21 mouse cellular contexts compared by ENCODE assay signal in genomic region chr10:84393881-84394280, GRCm38 (mm10). TPM values are rescaled to one million over a fixed set of nuclear protein-coding genes. Genes with fewer than 3 reads are reported as not detected.
DNase-seq lines count a peak whose midpoint lies in the region; ATAC-seq and TF ChIP-seq lines count a peak whose summit lies in the region.
"Had no signal": no experiment of that assay in that cellular context is flagged by ENCODE, and none has a peak within 500 bp of the region (broad histone marks: within the 10 kb centered on the region; RNA-seq: fewer than 3 reads in every experiment).

No protein-coding gene starts in this region.

- DNase-seq in hindbrain, embryonic 10.5 days (ENCODE audit: low spot score) = no peak
- no peak for DNase-seq in hindbrain, embryonic 11.5 days (ENCODE audit: low spot score)
- DNase-seq in left cerebral cortex, adult 2 months (ENCODE audit: extremely low spot score in 1 of 2, low spot score in 2 of 2) = no peak
- no peak for DNase-seq in left cerebral cortex, postnatal 36 days (ENCODE audit: low spot score in 2 of 2)
- DNase-seq in forebrain, postnatal 0 days = no peak
- no peak for DNase-seq in urinary bladder, postnatal 4 days (ENCODE audit: low spot score in 2 of 2)
- DNase-seq: adrenal gland, adult 8-10 months; gastrocnemius, postnatal 10 days; heart, adult 18-20 months; kidney, postnatal 4 days; lung, adult 18-20 months; lung, postnatal 14 days; retina, postnatal 1 day had no signal

- H3K4me1 ChIP-seq in hindbrain, embryonic 10.5 days (replicated peaks) = peaks cover 79% of the 10 kb centered on the region
- H3K4me1 ChIP-seq in hindbrain, embryonic 11.5 days (replicated peaks; ENCODE audit: control insufficient read depth, insufficient read depth, low read length) = peaks cover 6% of the 10 kb centered on the region; the same call in 1 of the 2 replicates
- H3K4me1 ChIP-seq in embryonic fibroblast, embryonic 13.5 days (ENCODE audit: control insufficient read depth, insufficient read depth, low read length) = peaks cover 51% of the 10 kb centered on the region
- peaks cover 26% of the 10 kb centered on the region for H3K4me1 ChIP-seq in forebrain, postnatal 0 days (ENCODE audit: insufficient read depth)

- TF ChIP-seq CTCF in left cerebral cortex, adult 2 months (IDR thresholded peaks at IDR 0.05) = no peak
- no peak for TF ChIP-seq CTCF in embryonic fibroblast, embryonic 13.5 days (IDR thresholded peaks at IDR 0.05; ENCODE audit: borderline replicate concordance, insufficient read depth, low read length)
- no peak for TF ChIP-seq CTCF in forebrain, postnatal 0 days (IDR thresholded peaks at IDR 0.05; ENCODE audit: low read depth)

- TF ChIP-seq POLR2A in embryonic fibroblast, embryonic 13.5 days (IDR thresholded peaks at IDR 0.05; ENCODE audit: low read depth, low read length) = no peak

- H3K27me3 ChIP-seq in hindbrain, embryonic 10.5 days (ENCODE audit: insufficient read depth, poor library complexity, severe bottlenecking) = no peaks in the 10 kb centered on the region
- no peaks in the 10 kb centered on the region for H3K27me3 ChIP-seq in hindbrain, embryonic 11.5 days (ENCODE audit: control insufficient read depth, insufficient read depth, low read length)
- no peaks in the 10 kb centered on the region for H3K27me3 ChIP-seq in forebrain, postnatal 0 days (ENCODE audit: insufficient read depth, low read length)
- H3K27me3 ChIP-seq: kidney, embryonic 15.5 days; midbrain, embryonic 15.5 days; Patski had no signal

- H3K27ac ChIP-seq in hindbrain, embryonic 10.5 days = peak overlapping the region; percentile 16; the same call in 1 of the 2 replicates
- H3K27ac ChIP-seq in hindbrain, embryonic 11.5 days (ENCODE audit: low read depth, low read length) = no peak overlapping the region
- peak overlapping the region; percentile 82 for H3K27ac ChIP-seq in left cerebral cortex, adult 2 months
- peak overlapping the region; percentile 89 for H3K27ac ChIP-seq in embryonic fibroblast, embryonic 13.5 days (ENCODE audit: insufficient read depth, low read length)
- 0 out of 2 replicates have a peak overlapping the region, but pooled peaks have one; percentile 54 for H3K27ac ChIP-seq in forebrain, postnatal 0 days (ENCODE audit: low read depth, low read length)
- H3K27ac ChIP-seq: limb, embryonic 10.5 days; midbrain, embryonic 15.5 days; stomach, postnatal 0 days had no signal

- 84% methylated on average over 12 of the region's 12 CpGs for WGBS in hindbrain, embryonic 10.5 days
- WGBS in hindbrain, embryonic 11.5 days = 78% methylated on average over 12 of the region's 12 CpGs
- WGBS in forebrain, postnatal 0 days = 66% methylated on average over 12 of the region's 12 CpGs

- peaks cover 57% of the 10 kb centered on the region for H3K36me3 ChIP-seq in hindbrain, embryonic 10.5 days
- no peaks in the 10 kb centered on the region for H3K36me3 ChIP-seq in hindbrain, embryonic 11.5 days (ENCODE audit: control insufficient read depth, insufficient read depth, low read length)
- peaks cover 5% of the 10 kb centered on the region; the same call in 1 of the 2 replicates for H3K36me3 ChIP-seq in forebrain, postnatal 0 days (ENCODE audit: insufficient read depth)
- H3K36me3 ChIP-seq: midbrain, embryonic 15.5 days had no signal

- H3K9ac ChIP-seq in hindbrain, embryonic 11.5 days (ENCODE audit: low read depth, low read length) = no peak overlapping the region
- H3K9ac ChIP-seq in forebrain, postnatal 0 days = no peak overlapping the region
- H3K9ac ChIP-seq: kidney, embryonic 15.5 days; midbrain, embryonic 15.5 days had no signal

- H3K4me3 ChIP-seq in hindbrain, embryonic 10.5 days = no peak overlapping the region
- H3K4me3 ChIP-seq in hindbrain, embryonic 11.5 days (ENCODE audit: low read depth, low read length) = no peak overlapping the region
- H3K4me3 ChIP-seq in left cerebral cortex, adult 2 months = no peak overlapping the region
- H3K4me3 ChIP-seq in embryonic fibroblast, embryonic 13.5 days (ENCODE audit: insufficient read depth, low read length) = no peak overlapping the region
- H3K4me3 ChIP-seq in forebrain, postnatal 0 days (ENCODE audit: low read depth, low read length) = no peak overlapping the region
- H3K4me3 ChIP-seq: kidney, embryonic 15.5 days; limb, embryonic 10.5 days; midbrain, embryonic 15.5 days; myocyte had no signal

- no peaks in the 10 kb centered on the region for H3K9me3 ChIP-seq in hindbrain, embryonic 10.5 days
- H3K9me3 ChIP-seq in hindbrain, embryonic 11.5 days (ENCODE audit: control insufficient read depth, low read length) = no peaks in the 10 kb centered on the region
- no peaks in the 10 kb centered on the region for H3K9me3 ChIP-seq in forebrain, postnatal 0 days (ENCODE audit: low read length)
- H3K9me3 ChIP-seq: kidney, embryonic 15.5 days; limb, embryonic 10.5 days; midbrain, embryonic 15.5 days had no signal

- no peak overlapping the region for H3K4me2 ChIP-seq in hindbrain, embryonic 11.5 days (replicated peaks; ENCODE audit: low read depth, low read length)
- H3K4me2 ChIP-seq in forebrain, postnatal 0 days (ENCODE audit: low read depth) = no peak overlapping the region
- H3K4me2 ChIP-seq: kidney, embryonic 15.5 days; midbrain, embryonic 15.5 days had no signal

- intact Hi-C loops in left cerebral cortex, adult 2 months (cut with DNase I) = loop anchor here (2.0 kb wide), 1 partner anchor 47 kb away; the partner anchor contains the start of gene Nuak1
- intact Hi-C loops in left cerebral cortex, postnatal 36 days (cut with DNase I) = loop anchor here (5.0 kb wide), 1 partner anchor 43 kb away; no protein-coding TSS in a partner anchor

- ATAC-seq in hindbrain, embryonic 11.5 days (ENCODE audit: low FRiP score) = no peak
- no peak for ATAC-seq in forebrain, postnatal 0 days
- ATAC-seq: intestine, postnatal 0 days; midbrain, embryonic 15.5 days; Patski had no signal

RNA-seq across cellular contexts. Expression of gene Nuak1, which starts 46.5 kb away (rescaled TPM):
- 3.1 and 3.7 TPM in 2 replicates for polyA plus RNA-seq in hindbrain, embryonic 10.5 days (2016; fragmentation: Nextera tagmentation; extraction: Ambion mirVana)
- 5.1 and 5.7 TPM in 2 replicates for polyA plus RNA-seq in hindbrain, embryonic 11.5 days (2014; fragmentation: Nextera tagmentation; extraction: Ambion mirVana)
- total RNA-seq in left cerebral cortex, adult 2 months (2021) = 10 to 100 TPM; 72.9 to 87.5 TPM
- total RNA-seq in left cerebral cortex, postnatal 36 days (2021) = 10 to 100 TPM; 69.3 to 69.7 TPM
- polyA plus RNA-seq in embryonic fibroblast, embryonic 13.5 days (2011; ENCODE audit: insufficient read length, low read depth, missing spikeins) = 74.3 and 84.1 TPM in 2 replicates
- total RNA-seq in forebrain, postnatal 0 days (2014; rRNA removed) = 25.9 and 28.7 TPM in 2 replicates
- 3.7 and 4.0 TPM in 2 replicates for polyA plus RNA-seq in forebrain, postnatal 0 days (2015; fragmentation: Nextera tagmentation; extraction: Ambion mirVana)

Comparison
In these comparisons a context has a peak if more than half of its experiments do, and no peak if none do; other contexts are left out.
1. RNA of gene Nuak1, which starts 46.5 kb away (polyA plus RNA-seq): 74.3 to 84.1 TPM in embryonic fibroblast, embryonic 13.5 days; 5.1 to 5.7 TPM in hindbrain, embryonic 11.5 days, 3.7 to 4.0 TPM in forebrain, postnatal 0 days and 3.1 to 3.7 TPM in hindbrain, embryonic 10.5 days; every median in the first group is over 10 times any median in the second.